Mouse (Mus musculus) urinary bladder, postnatal 0 days (tissue): ENCODE data around the gene Tspan2. TPM values are rescaled to one million over a fixed set of nuclear protein-coding genes. Genes with fewer than 3 reads are reported as not detected.

Experiments used
- polyA plus RNA-seq: library from polyadenylated mRNA; unstranded; fragments of >200 nt; fragmentation: Nextera tagmentation; extraction: Ambion mirVana; gene quantifications from 2 replicates; pipeline ENCODE4 v1.2.1, GENCODE M21; 2015

Tspan2 gene
- polyA plus RNA-seq, result 61.8 and 74.4 TPM in 2 replicates

GRCm38 (mm10) chr3:102734313-102735030 lies at the start of gene Tspan2:
Tspan2 (plus strand) TSS chr3:102734529.

GRCm38 (mm10) chr3:102782618-102783017 lies 48.3 kb downstream of the Tspan2 start, which contains the start of gene Tshb:
Tshb (minus strand) TSS chr3:102782718.

Other genes with a start within 250 kb of the Tspan2 start
- gene Tshb, start 48.2 kb downstream of the Tspan2 start, polyA plus RNA-seq, result 0.16 and 0.22 TPM in 2 replicates
- gene Sycp1, start 201.6 kb downstream of the Tspan2 start, polyA plus RNA-seq, result not detected in 2 replicates
- not detected in 2 replicates for gene Nr1h5, start 229.6 kb downstream of the Tspan2 start, polyA plus RNA-seq